Mouse (Mus musculus): ENCODE results near the gene Bcl11a. TPM values are rescaled to one million over a fixed set of nuclear protein-coding genes. Genes with fewer than 3 reads are reported as not detected.
"Not testable (repeated sequence)": the region's sequence is repeated elsewhere in the genome, so short reads cannot be mapped to it uniquely, and the experiment has no call there.

Gene Bcl11a
- polyA plus RNA-seq, 1 experiment, result not detected

DNA sequence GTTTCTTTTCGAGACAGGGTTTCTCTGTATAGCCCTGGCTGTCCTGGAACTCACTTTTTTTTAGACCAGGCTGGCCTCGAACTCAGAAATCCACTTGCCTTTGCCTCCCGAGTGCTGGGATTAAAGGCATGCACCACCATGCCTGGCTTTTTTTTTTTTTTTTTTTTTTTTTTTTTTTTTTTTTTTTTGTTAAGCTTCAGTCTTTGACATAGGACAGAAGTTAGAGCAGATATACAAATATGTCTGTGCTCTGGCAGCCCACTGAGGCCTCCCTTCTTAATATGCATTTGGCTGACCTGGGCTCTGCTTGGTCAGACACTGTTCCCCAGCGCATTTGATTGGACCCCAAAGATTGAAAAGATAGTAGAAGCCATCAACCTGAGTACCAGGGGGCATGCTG, 51.0 kb downstream of the Bcl11a start:
- not testable (repeated sequence) for H3K27ac ChIP-seq (replicated peaks; ENCODE audit: low read depth, low read length); H3K4me3 ChIP-seq (ENCODE audit: insufficient read depth, low read depth, low read length); H3K4me1 ChIP-seq (ENCODE audit: control insufficient read depth, insufficient read depth, insufficient read length, low read length)

DNA sequence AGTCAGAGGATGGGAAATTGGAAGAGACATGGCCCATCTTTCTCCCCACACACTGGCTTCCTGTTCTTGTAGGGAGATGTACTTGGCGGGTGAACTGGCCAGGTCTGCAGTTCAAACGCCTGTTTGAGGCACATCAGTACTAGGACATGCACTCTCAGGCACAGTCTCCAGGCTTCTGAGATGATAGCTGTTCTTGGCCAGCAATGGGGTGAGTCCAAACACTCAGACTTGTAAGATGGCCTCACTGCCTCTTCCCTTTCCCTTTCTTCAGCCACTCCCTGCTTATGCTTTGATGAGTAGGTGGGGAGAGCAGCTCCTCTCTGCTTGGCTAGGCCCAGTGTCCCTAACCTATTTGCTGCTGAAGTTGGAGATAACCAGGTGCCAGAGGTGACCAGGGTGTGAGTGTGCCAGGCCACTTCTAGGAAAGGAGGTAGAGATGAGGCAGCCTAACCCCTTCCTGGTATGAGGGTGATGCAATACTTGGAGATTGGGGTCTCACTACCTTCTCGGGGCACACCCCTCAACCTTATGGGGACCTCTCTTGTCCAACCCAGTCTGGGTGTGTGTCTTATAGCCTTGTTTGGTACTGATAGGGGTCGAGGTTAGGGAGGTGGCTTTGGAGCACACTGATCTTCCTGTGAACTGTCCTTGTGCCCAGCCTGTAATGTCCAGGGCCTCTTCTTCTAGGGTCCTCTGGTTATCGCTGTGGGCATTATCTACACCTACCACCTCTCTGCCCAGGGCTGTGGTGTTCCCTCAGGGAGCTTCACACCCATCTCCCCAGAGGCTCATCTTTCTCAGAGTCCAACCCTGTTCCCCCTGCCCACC, 51.7 kb downstream of the Bcl11a start:
- Histone ChIP-seq H3K27ac (replicated peaks; ENCODE audit: low read depth, low read length) (no peak overlapping the region), H3K4me1 (ENCODE audit: control insufficient read depth, insufficient read depth, insufficient read length, low read length) (no peaks in the 10 kb centered on the region), H3K4me3 (ENCODE audit: insufficient read depth, low read depth, low read length) (no peak overlapping the region)

DNA sequence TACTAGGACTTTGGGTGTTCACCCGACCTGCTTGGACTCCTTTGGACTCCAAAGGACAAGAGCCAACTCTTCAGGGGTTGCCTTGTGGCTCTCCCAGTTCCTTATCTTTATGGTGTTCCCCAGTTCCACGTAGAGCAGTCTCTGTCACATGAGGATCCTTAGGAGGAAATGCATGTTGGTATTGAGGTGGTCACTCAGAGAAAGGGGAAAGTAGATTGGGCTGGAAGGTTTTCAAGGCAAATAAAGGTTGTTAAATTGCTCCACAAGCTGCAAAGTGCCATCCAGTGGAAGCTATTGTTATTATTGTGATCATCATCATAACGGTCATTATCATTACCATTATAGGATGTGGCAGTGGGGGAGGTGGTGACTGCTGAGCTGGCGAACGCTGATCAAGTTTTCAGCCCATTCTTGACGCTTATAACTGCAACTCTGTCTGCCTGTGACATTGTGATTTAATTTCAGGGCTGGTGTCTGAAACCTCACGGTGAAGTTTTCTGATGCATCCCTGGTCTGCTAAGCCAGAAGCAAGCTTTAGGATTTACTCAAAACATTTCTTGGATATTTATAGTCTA, 52.4 kb downstream of the Bcl11a start:
- H3K4me1 ChIP-seq (ENCODE audit: control insufficient read depth, insufficient read depth, insufficient read length, low read length), result no peaks in the 10 kb centered on the region
- H3K27ac ChIP-seq (replicated peaks; ENCODE audit: low read depth, low read length), result no peak overlapping the region
- H3K4me3 ChIP-seq (ENCODE audit: insufficient read depth, low read depth, low read length), result no peak overlapping the region

DNA sequence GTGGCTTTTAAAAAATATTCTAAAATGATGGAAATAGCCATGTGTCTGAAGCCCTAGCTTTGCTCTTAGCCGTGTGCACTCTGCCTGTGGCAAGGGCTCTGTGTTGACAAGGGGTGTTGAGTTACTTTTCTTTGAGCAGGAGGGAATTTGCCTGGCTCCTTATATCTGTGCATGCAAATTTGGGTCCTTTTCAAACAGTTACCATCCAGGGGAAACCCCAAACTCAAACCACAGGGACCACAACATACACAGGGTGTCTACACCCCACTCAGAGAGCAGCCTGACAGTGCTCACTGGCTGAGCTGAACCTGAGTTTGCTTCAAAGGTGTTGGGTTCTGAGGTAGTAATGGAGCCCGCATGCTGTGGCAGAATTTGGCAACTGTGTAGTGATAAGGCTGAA, 54.0 kb downstream of the Bcl11a start:
- Histone ChIP-seq H3K4me3 (ENCODE audit: insufficient read depth, low read depth, low read length) (no peak overlapping the region), H3K4me1 (ENCODE audit: control insufficient read depth, insufficient read depth, insufficient read length, low read length) (no peaks in the 10 kb centered on the region), H3K27ac (replicated peaks; ENCODE audit: low read depth, low read length) (no peak overlapping the region)

DNA sequence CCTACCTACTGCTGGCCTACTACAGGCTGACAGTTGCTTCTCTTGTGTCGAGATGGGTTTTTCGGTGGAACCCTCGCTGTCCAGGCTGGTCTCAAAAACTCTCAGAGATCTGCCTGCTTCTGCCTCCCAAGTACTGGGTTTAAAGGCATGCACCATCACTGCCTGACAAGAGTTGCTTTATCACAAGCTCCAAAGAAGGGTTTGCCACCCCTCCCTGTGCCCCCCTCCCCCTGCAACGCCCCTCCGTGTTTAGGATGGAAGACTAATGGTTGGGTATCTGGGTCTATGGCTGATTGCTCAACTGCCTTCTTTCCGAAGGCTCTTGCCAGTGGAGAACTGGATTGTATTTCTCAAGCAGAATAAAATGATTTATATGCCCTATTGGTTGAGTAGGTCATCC, 54.5 kb downstream of the Bcl11a start:
- Histone ChIP-seq H3K27ac (replicated peaks; ENCODE audit: low read depth, low read length) (no peak overlapping the region), H3K4me1 (ENCODE audit: control insufficient read depth, insufficient read depth, insufficient read length, low read length) (no peaks in the 10 kb centered on the region), H3K4me3 (ENCODE audit: insufficient read depth, low read depth, low read length) (no peak overlapping the region)

DNA sequence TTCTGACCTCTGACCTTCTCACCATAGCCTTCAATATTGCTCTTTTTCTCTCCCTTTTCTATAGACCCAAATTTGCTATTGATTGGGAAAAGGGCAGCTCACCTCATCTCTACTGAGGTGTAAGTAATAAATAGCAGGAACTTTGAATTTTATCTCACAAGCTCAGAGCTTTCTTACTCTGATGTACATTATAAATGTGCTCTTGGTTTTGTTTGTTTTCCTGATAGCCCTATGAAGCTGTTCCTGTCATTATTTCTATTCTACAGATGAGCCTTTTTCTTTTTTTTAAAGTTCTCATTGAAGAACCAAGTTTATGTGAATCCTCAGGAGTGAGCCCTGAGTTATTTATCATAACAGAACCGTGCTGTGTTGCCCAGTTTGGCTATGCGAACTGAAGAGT, 55.0 kb downstream of the Bcl11a start:
- H3K27ac ChIP-seq (replicated peaks; ENCODE audit: low read depth, low read length), result no peak overlapping the region
- no peaks in the 10 kb centered on the region for H3K4me1 ChIP-seq (ENCODE audit: control insufficient read depth, insufficient read depth, insufficient read length, low read length)
- H3K4me3 ChIP-seq (ENCODE audit: insufficient read depth, low read depth, low read length), result no peak overlapping the region

DNA sequence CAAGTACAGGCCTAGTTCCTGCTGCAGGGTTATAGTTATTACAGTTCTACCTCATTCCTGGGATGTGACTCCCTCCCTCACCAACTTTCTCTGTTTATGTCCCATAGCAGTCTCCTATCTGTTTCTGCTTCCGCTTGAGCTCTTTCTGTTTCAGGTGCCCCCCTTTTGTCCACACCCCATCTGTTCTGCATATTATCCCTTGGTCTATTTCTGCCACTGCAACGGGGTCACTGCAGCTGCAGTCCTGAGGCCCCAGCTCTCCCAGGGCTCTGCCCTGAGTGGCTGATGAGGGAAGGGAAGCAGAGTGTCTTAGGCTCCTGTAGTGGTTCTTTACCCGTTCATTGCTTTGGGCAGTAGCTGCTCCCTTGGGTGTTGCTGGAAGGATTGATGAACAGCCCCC, 55.6 kb downstream of the Bcl11a start:
- Histone ChIP-seq H3K4me1 (ENCODE audit: control insufficient read depth, insufficient read depth, insufficient read length, low read length) (no peaks in the 10 kb centered on the region), H3K27ac (replicated peaks; ENCODE audit: low read depth, low read length) (no peak overlapping the region), H3K4me3 (ENCODE audit: insufficient read depth, low read depth, low read length) (no peak overlapping the region)

DNA sequence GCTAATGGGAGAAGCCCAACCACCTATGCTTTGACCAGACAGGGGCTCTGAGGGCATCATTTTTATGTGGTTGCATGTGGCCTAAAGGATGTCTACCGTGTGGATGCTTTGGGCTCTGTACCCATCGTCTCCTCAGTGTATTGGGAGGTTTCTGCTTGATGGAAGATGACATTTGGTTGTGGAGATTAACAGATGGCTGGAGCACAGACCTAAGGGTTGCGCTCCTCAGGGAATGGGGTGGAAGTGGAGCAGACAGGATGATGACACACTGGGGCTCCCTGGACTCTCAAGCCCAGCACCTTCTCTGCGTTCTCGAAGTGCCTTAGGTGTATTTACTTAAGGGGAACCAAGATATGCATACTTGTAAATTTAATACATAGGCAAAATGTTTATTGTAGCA, 56.1 kb downstream of the Bcl11a start:
- Histone ChIP-seq H3K4me1 (ENCODE audit: control insufficient read depth, insufficient read depth, insufficient read length, low read length) (no peaks in the 10 kb centered on the region), H3K4me3 (ENCODE audit: insufficient read depth, low read depth, low read length) (no peak overlapping the region), H3K27ac (replicated peaks; ENCODE audit: low read depth, low read length) (no peak overlapping the region)

DNA sequence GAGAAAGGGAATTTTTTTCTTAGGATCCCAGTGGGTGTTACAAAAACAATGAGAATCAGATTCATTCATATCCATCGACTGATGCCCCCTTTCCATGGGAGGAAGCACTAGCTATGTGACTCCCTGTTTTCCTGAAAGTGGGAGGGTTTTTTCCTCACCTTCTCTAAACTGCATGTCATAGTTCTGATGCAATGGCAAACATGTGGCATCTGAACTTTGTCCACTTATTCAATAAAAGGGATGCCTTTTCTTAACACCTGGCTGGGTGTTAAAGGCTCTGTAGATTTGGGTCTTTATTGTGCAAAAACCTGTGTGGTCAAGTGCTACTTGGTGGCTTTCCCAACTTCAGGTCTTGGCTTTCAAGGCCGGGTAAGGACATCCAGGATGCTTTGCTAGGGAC, 57.4 kb downstream of the Bcl11a start:
- no peak overlapping the region for H3K4me3 ChIP-seq (ENCODE audit: insufficient read depth, low read depth, low read length)
- H3K27ac ChIP-seq (replicated peaks; ENCODE audit: low read depth, low read length), result no peak overlapping the region
- no peaks in the 10 kb centered on the region for H3K4me1 ChIP-seq (ENCODE audit: control insufficient read depth, insufficient read depth, insufficient read length, low read length)

DNA sequence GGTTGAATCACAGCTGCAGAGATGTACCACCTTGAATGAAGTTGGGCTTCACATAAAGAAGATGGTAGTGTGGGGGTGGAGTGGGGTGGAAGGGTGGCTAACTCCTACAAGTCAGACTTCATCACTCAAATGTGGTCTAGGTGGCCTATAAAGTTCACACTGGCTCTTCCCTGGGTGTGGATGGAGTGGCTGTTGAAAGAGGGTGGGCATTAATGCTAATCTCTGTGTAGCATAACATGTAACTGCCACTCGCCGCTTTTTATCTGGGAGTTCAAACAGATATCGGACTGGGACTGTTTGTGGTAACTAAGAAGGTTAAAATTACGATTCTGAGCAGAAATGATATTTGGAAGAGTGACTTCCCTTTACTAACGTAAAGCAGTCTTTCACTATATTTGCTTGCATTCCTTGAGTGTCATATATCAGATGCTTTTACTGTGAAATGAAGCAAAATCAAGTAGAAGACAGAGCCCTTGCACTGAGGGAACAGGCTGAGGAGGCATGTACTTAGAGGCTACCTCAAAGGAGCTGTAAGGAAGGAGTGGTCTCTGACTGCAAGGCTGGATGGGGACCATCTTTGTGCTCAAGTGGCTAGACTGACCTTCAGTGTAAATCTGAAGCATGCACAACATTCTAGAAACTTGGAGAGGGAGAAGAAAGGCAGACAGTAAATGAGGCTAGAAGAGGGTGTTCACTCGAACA, 58.4 kb downstream of the Bcl11a start:
- Histone ChIP-seq H3K4me3 (ENCODE audit: insufficient read depth, low read depth, low read length) (no peak overlapping the region), H3K4me1 (ENCODE audit: control insufficient read depth, insufficient read depth, insufficient read length, low read length) (no peaks in the 10 kb centered on the region), H3K27ac (replicated peaks; ENCODE audit: low read depth, low read length) (no peak overlapping the region)

DNA sequence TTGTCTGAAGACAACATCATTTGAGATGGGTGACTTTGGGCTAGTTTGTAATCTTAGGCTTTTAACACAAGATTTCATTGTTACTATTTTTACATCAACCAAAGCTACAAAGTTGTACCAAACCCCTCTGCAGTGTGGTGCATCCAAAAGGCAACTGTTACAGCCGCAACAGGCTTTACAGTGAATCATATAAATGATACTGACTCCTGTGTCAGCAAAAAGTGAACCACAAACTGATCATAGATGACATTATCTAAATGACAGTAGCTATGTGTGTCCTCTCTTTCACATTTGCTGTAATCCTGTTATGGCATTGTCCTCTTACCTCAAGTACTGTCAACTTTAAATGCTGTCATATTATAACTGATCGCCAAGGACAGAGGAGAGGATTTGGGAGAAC, 60.0 kb downstream of the Bcl11a start:
- Histone ChIP-seq H3K27ac (replicated peaks; ENCODE audit: low read depth, low read length) (no peak overlapping the region), H3K4me3 (ENCODE audit: insufficient read depth, low read depth, low read length) (no peak overlapping the region), H3K4me1 (ENCODE audit: control insufficient read depth, insufficient read depth, insufficient read length, low read length) (no peaks in the 10 kb centered on the region)

DNA sequence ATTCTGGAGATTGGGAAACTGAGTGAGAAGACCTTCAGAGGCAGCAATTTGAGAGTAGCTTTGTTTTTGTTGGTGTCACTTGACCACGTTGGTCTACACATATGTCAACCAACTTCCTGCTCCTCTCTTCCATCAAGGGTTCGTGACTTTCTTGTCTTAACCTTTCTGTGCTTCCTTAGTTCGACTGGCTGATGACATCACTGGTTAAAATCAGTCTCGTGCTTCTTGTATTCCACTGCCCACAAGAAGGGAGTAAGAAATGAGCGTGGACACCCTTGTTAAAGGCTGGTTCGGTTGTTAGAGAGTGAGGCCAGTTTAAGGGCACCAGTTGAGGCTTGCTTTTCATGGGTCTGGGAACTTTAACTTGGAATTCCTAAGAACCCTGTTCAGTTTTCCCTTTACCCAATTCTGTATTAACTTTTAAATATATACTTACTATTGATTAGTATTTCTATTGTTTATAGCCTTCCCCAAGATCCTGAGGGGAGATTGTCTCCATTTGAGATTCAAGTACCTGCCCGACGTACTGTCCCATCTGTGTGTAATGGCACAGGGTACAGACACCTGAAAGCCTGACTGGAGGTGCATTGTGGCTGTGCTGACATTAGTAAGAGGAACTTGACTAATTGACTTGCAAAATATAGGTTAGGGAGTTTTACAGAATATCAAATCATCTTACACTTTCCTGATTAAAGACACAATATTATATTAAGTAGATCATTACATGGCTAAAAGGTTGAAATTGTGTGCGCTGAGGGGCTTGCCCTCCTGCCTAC, 60.9 kb downstream of the Bcl11a start:
- no peaks in the 10 kb centered on the region for H3K4me1 ChIP-seq (ENCODE audit: control insufficient read depth, insufficient read depth, insufficient read length, low read length)
- H3K27ac ChIP-seq (replicated peaks; ENCODE audit: low read depth, low read length), result no peak overlapping the region
- no peak overlapping the region for H3K4me3 ChIP-seq (ENCODE audit: insufficient read depth, low read depth, low read length)

DNA sequence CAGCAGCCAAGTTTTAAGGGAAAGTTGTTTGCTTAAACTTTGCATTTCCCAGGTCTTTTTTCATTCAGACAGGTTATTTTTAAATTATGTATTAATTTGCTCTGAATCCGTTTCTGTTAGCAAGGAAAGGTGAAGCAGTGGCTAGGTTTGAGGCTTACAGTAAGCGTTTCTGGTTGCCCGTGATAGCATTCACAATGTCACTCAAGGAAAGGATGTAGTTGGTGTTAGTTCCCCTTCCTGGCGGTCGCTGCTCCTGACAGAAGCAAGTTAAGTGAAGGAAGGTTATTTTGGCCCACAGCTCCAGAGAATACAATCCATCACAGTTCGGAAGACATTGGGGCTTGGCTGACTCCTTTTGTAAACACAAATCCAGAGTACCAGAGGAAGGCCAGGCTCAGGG, 61.6 kb downstream of the Bcl11a start:
- no peak overlapping the region for H3K27ac ChIP-seq (replicated peaks; ENCODE audit: low read depth, low read length)
- no peaks in the 10 kb centered on the region for H3K4me1 ChIP-seq (ENCODE audit: control insufficient read depth, insufficient read depth, insufficient read length, low read length)
- H3K4me3 ChIP-seq (ENCODE audit: insufficient read depth, low read depth, low read length), result no peak overlapping the region

DNA sequence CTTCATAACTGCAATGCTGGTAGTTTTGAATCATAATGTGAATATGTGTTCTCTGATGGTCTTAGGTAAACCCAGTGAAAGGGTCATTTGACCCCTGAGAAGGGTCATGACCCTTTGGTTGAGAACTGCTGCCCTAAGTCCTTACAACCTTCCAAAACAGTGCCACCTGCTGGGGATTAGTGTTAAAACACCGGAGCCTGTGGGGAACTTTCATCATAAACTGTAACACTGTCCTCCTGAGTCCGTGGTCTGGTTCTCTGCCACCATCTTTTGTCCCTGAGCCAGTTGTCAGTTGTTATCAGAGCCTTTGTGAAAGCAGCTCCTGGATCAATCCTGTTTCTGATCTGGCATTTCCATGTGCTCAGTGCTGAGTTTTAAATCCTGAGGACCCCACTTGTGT, 62.1 kb downstream of the Bcl11a start:
- Histone ChIP-seq H3K4me3 (ENCODE audit: insufficient read depth, low read depth, low read length) (no peak overlapping the region), H3K4me1 (ENCODE audit: control insufficient read depth, insufficient read depth, insufficient read length, low read length) (no peaks in the 10 kb centered on the region), H3K27ac (replicated peaks; ENCODE audit: low read depth, low read length) (no peak overlapping the region)

DNA sequence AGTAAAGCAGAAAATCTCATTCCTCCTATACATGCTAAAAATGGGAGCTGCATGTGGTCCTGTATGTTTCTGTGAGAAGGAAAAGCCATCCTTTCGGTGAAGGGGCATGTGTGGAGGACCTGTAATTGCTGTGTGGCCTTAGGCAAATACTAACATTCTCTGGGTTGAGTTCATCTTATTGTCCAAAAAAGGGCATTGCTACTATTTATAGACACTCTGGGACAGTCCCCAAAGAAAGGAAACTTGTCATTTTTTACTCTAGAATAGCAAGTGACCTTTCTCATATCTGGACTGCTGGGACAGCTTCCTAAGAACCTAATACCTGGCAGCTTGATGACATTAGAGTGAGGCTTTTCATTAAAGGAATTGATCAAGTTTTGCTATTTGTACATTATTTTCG, 63.1 kb downstream of the Bcl11a start:
- Histone ChIP-seq H3K4me1 (ENCODE audit: control insufficient read depth, insufficient read depth, insufficient read length, low read length) (no peaks in the 10 kb centered on the region), H3K27ac (replicated peaks; ENCODE audit: low read depth, low read length) (no peak overlapping the region), H3K4me3 (ENCODE audit: insufficient read depth, low read depth, low read length) (no peak overlapping the region)
